Mouse (Mus musculus): Measurements from ENCODE around the gene Myl7.

- no peak for TF ChIP-seq EP300 (IDR thresholded peaks at IDR 0.05; ENCODE audit: insufficient read depth, low read depth, low read length)
- TF ChIP-seq CTCF (IDR thresholded peaks at IDR 0.05; ENCODE audit: low read depth, low read length) = no peak
Observed at GRCm38 (mm10) chr11:5947796-5948195, 49.2 kb upstream of the Myl7 start.
